Comparison of ENCODE assay signal across 10 mouse cellular contexts in the genomic region with DNA sequence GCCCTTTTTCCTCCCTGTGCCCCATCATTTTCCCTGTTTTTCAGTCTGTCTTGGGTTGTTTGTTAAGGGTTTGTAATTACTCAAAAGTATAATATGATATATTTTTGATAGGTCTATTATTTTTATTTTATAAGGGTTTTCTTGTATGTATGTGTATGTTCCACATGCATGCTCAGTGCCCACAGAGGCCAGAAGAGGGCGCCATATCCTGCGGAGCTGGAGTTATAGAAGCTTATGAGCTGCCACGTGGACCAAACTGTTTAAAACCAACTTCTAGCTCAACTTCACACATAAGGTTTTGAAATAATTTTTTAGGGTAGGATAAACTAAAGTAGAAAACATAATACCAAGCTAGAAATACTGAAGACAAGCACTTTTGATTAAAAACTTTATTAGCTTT. TPM values are rescaled to one million over a fixed set of nuclear protein-coding genes. Genes with fewer than 3 reads are reported as not detected.
DNase-seq lines count a peak whose midpoint lies in the region; ATAC-seq and TF ChIP-seq lines count a peak whose summit lies in the region.
"Had no signal": no experiment of that assay in that cellular context is flagged by ENCODE, and none has a peak within 500 bp of the region (broad histone marks: within the 10 kb centered on the region; RNA-seq: fewer than 3 reads in every experiment).

No protein-coding gene starts in this region.

- ATAC-seq in G1E (ENCODE audit: extremely low read depth, insufficient number of reproducible peaks, low FRiP score, poor library complexity, severe bottlenecking): no peak
- 0 out of 2 replicates have a peak, but pooled peaks have one; percentile 48 for ATAC-seq in erythroblast, adult 5-6 weeks (replicated peaks; ENCODE audit: low FRiP score, poor library complexity, severe bottlenecking)
- ATAC-seq: hindbrain, embryonic 16.5 days had no signal

- no peak overlapping the region for H3K4me3 ChIP-seq in layer of hippocampus, adult 2 months
- H3K4me3 ChIP-seq in G1E (ENCODE audit: low read depth, low read length): no peak overlapping the region
- H3K4me3 ChIP-seq in cerebellum, adult 2 months (replicated peaks; ENCODE audit: insufficient read depth, low read depth, low read length): no peak overlapping the region
- H3K4me3 ChIP-seq: midbrain, embryonic 12.5 days had no signal

- peaks cover 2% of the 10 kb centered on the region; the same call in 1 of the 2 replicates for H3K4me1 ChIP-seq in G1E (ENCODE audit: insufficient read depth, low read depth, low read length)
- no peaks in the 10 kb centered on the region for H3K4me1 ChIP-seq in cerebellum, adult 2 months (ENCODE audit: control insufficient read depth, insufficient read depth, low read length)
- H3K4me1 ChIP-seq: midbrain, embryonic 12.5 days had no signal

- no peak for DNase-seq in layer of hippocampus, adult 2 months (ENCODE audit: low spot score in 2 of 2)
- no peak for DNase-seq in layer of hippocampus, postnatal 25 days (ENCODE audit: extremely low spot score in 1 of 2, low spot score in 1 of 2)
- DNase-seq in CD4-positive helper T cell, adult 2 months (ENCODE audit: low read depth, low spot score): peak; percentile 25
- no peak for DNase-seq in G1E (ENCODE audit: low spot score)
- DNase-seq in cerebellum, adult 2 months: no peak
- DNase-seq in left cerebral cortex, adult 11 months (ENCODE audit: low spot score): no peak
- DNase-seq in layer of hippocampus, adult 8-10 months (ENCODE audit: low spot score in 2 of 2): no peak

- no peaks in the 10 kb centered on the region; the same call in 1 of the 2 replicates for H3K27me3 ChIP-seq in G1E (ENCODE audit: insufficient read depth, low read length)
- no peaks in the 10 kb centered on the region for H3K27me3 ChIP-seq in cerebellum, adult 2 months (ENCODE audit: control insufficient read depth, insufficient read depth, low read length)
- H3K27me3 ChIP-seq: midbrain, embryonic 12.5 days had no signal

- no peak overlapping the region for H3K27ac ChIP-seq in layer of hippocampus, adult 2 months
- no peak overlapping the region for H3K27ac ChIP-seq in cerebellum, adult 2 months (ENCODE audit: insufficient read depth, low read length)
- H3K27ac ChIP-seq: midbrain, embryonic 12.5 days had no signal

- 51% methylated on average over 3 of the region's 3 CpGs for WGBS in cerebellum, adult 2 months

- no peak for TF ChIP-seq POLR2A in cerebellum, adult 2 months (IDR thresholded peaks at IDR 0.05; ENCODE audit: borderline replicate concordance, insufficient read depth, low read length)

- TF ChIP-seq CTCF in layer of hippocampus, adult 2 months (conservative IDR thresholded peaks at IDR 0.05): peak; percentile 68
- TF ChIP-seq CTCF in G1E (IDR thresholded peaks at IDR 0.05; ENCODE audit: low read depth, low read length): peak; percentile 36; the same call in 1 of the 2 replicates
- no peak for TF ChIP-seq CTCF in cerebellum, adult 2 months (IDR thresholded peaks at IDR 0.05; ENCODE audit: borderline replicate concordance, insufficient read depth, low read depth, low read length)

- peaks cover 28% of the 10 kb centered on the region for H3K36me3 ChIP-seq in G1E (replicated peaks)
- H3K36me3 ChIP-seq: midbrain, embryonic 12.5 days had no signal

- no peaks in the 10 kb centered on the region for H3K9me3 ChIP-seq in G1E (replicated peaks)
- H3K9me3 ChIP-seq: midbrain, embryonic 12.5 days had no signal

RNA-seq across cellular contexts. Expression of a gene that starts 6.9 kb away (rescaled TPM):
- total RNA-seq in layer of hippocampus, adult 2 months (2021): 1 to 10 TPM; 1.3 to 1.6 TPM
- 1 to 10 TPM in 1 of 2 experiments, under 1 TPM in 1; 0.94 to 2.0 TPM for total RNA-seq in layer of hippocampus, postnatal 25 days (2021)
- total RNA-seq in G1E (2014; fragmentation: Nextera tagmentation): not detected in 2 replicates
- total RNA-seq in G1E (2017): 0.16 TPM in 1 of 2 replicates, not detected in the other
- not detected in 2 replicates for polyA plus RNA-seq in G1E (2012)
- total RNA-seq in erythroblast, adult 5-6 weeks (2015; ENCODE audit: low replicate concordance): not detected in 2 replicates
- total RNA-seq in erythroblast, adult 5-6 weeks (2017; ENCODE audit: low replicate concordance): not detected in 2 replicates
- polyA plus RNA-seq in cerebellum, adult 2 months (2012; rRNA removed): 4.1 and 4.7 TPM in 2 replicates
- total RNA-seq in layer of hippocampus, adult 8-10 months (2022): 1 to 10 TPM; 1.3 to 2.6 (median 1.4) TPM

RNA-seq across cellular contexts. Expression of a gene that starts 10.9 kb away (rescaled TPM):
- 10 to 100 TPM; 32.2 to 33.0 TPM for total RNA-seq in layer of hippocampus, adult 2 months (2021)
- total RNA-seq in layer of hippocampus, postnatal 25 days (2021): 10 to 100 TPM; 29.1 to 31.3 TPM
- total RNA-seq in G1E (2014; fragmentation: Nextera tagmentation): 8.7 and 10.8 TPM in 2 replicates
- 23.2 and 31.1 TPM in 2 replicates for total RNA-seq in G1E (2017)
- polyA plus RNA-seq in G1E (2012): 86.9 and 87.0 TPM in 2 replicates
- 0.77 and 2.1 TPM in 2 replicates for total RNA-seq in erythroblast, adult 5-6 weeks (2015; ENCODE audit: low replicate concordance)
- total RNA-seq in erythroblast, adult 5-6 weeks (2017; ENCODE audit: low replicate concordance): 4.3 and 4.6 TPM in 2 replicates
- 45.8 and 49.7 TPM in 2 replicates for polyA plus RNA-seq in cerebellum, adult 2 months (2012; rRNA removed)
- total RNA-seq in layer of hippocampus, adult 8-10 months (2022): 10 to 100 TPM; 29.3 to 31.6 (median 29.7) TPM

RNA-seq across cellular contexts. Expression of a gene that starts 45.8 kb away (rescaled TPM):
- total RNA-seq in layer of hippocampus, adult 2 months (2021): 1 to 10 TPM; 1.2 to 1.5 TPM
- 1 to 10 TPM; 1.2 to 1.5 TPM for total RNA-seq in layer of hippocampus, postnatal 25 days (2021)
- not detected in 2 replicates for total RNA-seq in G1E (2014; fragmentation: Nextera tagmentation)
- 0.05 TPM in 1 of 2 replicates, not detected in the other for total RNA-seq in G1E (2017)
- polyA plus RNA-seq in G1E (2012): not detected in 2 replicates
- not detected in 2 replicates for total RNA-seq in erythroblast, adult 5-6 weeks (2015; ENCODE audit: low replicate concordance)
- total RNA-seq in erythroblast, adult 5-6 weeks (2017; ENCODE audit: low replicate concordance): not detected in 2 replicates
- 0.93 and 2.0 TPM in 2 replicates for polyA plus RNA-seq in cerebellum, adult 2 months (2012; rRNA removed)
- 1 to 10 TPM; 1.7 to 2.3 (median 2.0) TPM for total RNA-seq in layer of hippocampus, adult 8-10 months (2022)
